Mouse (Mus musculus): Measurements from ENCODE around the gene Tmc5. TPM values are rescaled to one million over a fixed set of nuclear protein-coding genes. Genes with fewer than 3 reads are reported as not detected.

The Tmc5 gene
- polyA plus RNA-seq, 1 experiment = not detected

- Histone ChIP-seq H3K36me3 (ENCODE audit: control insufficient read depth, insufficient read depth, low read length) (no peaks in the 10 kb centered on the region), H3K27ac (ENCODE audit: insufficient read depth, low read length) (no peak overlapping the region), H3K4me1 (ENCODE audit: control insufficient read depth, insufficient read depth, insufficient read length) (no peaks in the 10 kb centered on the region), H3K4me3 (ENCODE audit: extremely low read depth, insufficient read depth, insufficient read length) (no peak overlapping the region), H3K27me3 (ENCODE audit: control insufficient read depth, insufficient read depth, low read length) (no peaks in the 10 kb centered on the region)
- TF ChIP-seq POLR2A (IDR thresholded peaks at IDR 0.05; ENCODE audit: low read depth, low read length) = no peak
- TF ChIP-seq CTCF (IDR thresholded peaks at IDR 0.05; ENCODE audit: extremely low read depth, insufficient read depth, insufficient read length, insufficient replicate concordance) = no peak
- DNase-seq (ENCODE audit: low read depth in 1 of 2, low spot score in 2 of 2) = no peak
- WGBS = 83% methylated on average over 4 of the region's 4 CpGs
Observed at GRCm38 (mm10) chr7:118676826-118677225, 79.7 kb downstream of the Tmc5 start.

DNA sequence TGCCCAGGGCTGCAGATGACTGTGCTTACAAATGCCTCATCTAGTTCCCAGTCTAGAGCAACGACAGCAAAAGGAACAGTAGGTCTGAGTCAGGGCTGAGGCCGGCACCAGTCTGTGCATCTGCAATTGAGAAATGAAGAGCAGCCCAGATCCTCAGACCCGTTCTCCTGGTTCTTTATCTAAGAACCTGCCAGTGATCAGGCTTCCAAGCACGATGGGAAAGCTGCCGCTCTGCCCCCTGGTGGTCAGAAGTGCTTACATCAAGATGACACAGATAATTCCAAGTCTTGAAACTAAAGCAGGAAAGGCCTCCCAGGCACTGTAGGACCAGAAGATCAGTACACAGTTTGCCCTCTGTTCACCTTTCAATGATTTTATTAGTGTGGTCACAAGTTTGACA, 91.1 kb downstream of the Tmc5 start:
- WGBS = 47% methylated on average over 5 of the region's 5 CpGs
- DNase-seq (ENCODE audit: low read depth in 1 of 2, low spot score in 2 of 2) = peak in 1 of 2 experiments; percentile 43
- H3K27ac ChIP-seq (ENCODE audit: insufficient read depth, low read length) = no peak overlapping the region
- no peaks in the 10 kb centered on the region for H3K4me1 ChIP-seq (ENCODE audit: control insufficient read depth, insufficient read depth, insufficient read length)
- peaks cover 37% of the 10 kb centered on the region for H3K36me3 ChIP-seq (ENCODE audit: control insufficient read depth, insufficient read depth, low read length)
- no peak overlapping the region for H3K4me3 ChIP-seq (ENCODE audit: extremely low read depth, insufficient read depth, insufficient read length)
- H3K27me3 ChIP-seq (ENCODE audit: control insufficient read depth, insufficient read depth, low read length) = no peaks in the 10 kb centered on the region
- TF ChIP-seq CTCF (IDR thresholded peaks at IDR 0.05; ENCODE audit: extremely low read depth, insufficient read depth, insufficient read length, insufficient replicate concordance) (peak; percentile 39; the same call in 1 of the 2 replicates), POLR2A (IDR thresholded peaks at IDR 0.05; ENCODE audit: low read depth, low read length) (no peak)

- peaks cover 40% of the 10 kb centered on the region for H3K36me3 ChIP-seq (ENCODE audit: control insufficient read depth, insufficient read depth, low read length)
- no peak overlapping the region for H3K4me3 ChIP-seq (ENCODE audit: extremely low read depth, insufficient read depth, insufficient read length)
- TF ChIP-seq POLR2A (IDR thresholded peaks at IDR 0.05; ENCODE audit: low read depth, low read length) (no peak), CTCF (IDR thresholded peaks at IDR 0.05; ENCODE audit: extremely low read depth, insufficient read depth, insufficient read length, insufficient replicate concordance) (no peak)
- H3K27ac ChIP-seq (ENCODE audit: insufficient read depth, low read length) = no peak overlapping the region
- H3K4me1 ChIP-seq (ENCODE audit: control insufficient read depth, insufficient read depth, insufficient read length) = no peaks in the 10 kb centered on the region
- DNase-seq (ENCODE audit: low read depth in 1 of 2, low spot score in 2 of 2) = no peak
- no peaks in the 10 kb centered on the region for H3K27me3 ChIP-seq (ENCODE audit: control insufficient read depth, insufficient read depth, low read length)
- 94% methylated on average over 7 of the region's 7 CpGs for WGBS
Observed at GRCm38 (mm10) chr7:118689088-118689487, 92.0 kb downstream of the Tmc5 start.

DNA sequence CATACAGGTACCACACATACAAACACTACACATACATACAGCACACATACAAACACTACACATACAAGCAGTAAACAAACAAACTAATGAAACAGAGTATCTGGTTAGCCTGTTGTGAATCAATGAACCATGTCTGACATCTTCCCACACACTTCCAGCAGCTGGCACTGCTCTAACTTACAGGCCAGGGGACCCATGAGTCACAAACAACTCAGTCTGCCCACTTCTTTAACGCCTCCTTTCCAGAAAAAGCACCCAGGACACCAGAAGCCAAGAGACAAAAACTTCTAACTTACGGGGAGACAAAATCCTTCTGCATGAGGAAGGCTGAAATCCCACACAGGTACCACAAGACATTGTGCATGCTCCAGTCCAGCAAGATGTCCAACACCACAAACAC, 94.2 kb downstream of the Tmc5 start:
- H3K27ac ChIP-seq (ENCODE audit: insufficient read depth, low read length) = no peak overlapping the region
- no peaks in the 10 kb centered on the region for H3K4me1 ChIP-seq (ENCODE audit: control insufficient read depth, insufficient read depth, insufficient read length)
- no peak for TF ChIP-seq POLR2A (IDR thresholded peaks at IDR 0.05; ENCODE audit: low read depth, low read length)
- TF ChIP-seq CTCF (IDR thresholded peaks at IDR 0.05; ENCODE audit: extremely low read depth, insufficient read depth, insufficient read length, insufficient replicate concordance) = no peak
- peaks cover 52% of the 10 kb centered on the region for H3K36me3 ChIP-seq (ENCODE audit: control insufficient read depth, insufficient read depth, low read length)
- DNase-seq (ENCODE audit: low read depth in 1 of 2, low spot score in 2 of 2) = no peak
- whole genome bisulfite sequencing = 93% methylated on average over 2 of the region's 2 CpGs
- H3K27me3 ChIP-seq (ENCODE audit: control insufficient read depth, insufficient read depth, low read length) = no peaks in the 10 kb centered on the region
- H3K4me3 ChIP-seq (ENCODE audit: extremely low read depth, insufficient read depth, insufficient read length) = no peak overlapping the region

DNA sequence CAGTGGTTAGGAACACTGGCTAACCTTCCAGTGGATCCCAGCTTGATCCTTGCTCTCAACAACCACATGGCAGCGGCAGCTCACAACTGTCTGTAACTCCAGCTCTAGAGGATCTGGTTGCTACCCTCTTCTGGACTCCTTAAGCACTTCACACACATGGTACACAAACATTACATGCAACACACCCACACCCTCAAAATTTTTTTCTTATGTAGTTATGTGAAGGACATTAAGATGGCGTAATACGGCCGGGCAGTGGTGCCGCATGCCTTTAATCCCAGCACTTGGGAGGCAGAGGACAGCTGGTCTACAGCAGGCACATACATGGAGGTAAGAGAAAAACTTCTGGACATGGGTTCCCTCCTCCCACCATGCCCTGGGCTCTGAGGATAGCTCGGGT, 99.0 kb downstream of the Tmc5 start:
- Histone ChIP-seq H3K27me3 (ENCODE audit: control insufficient read depth, insufficient read depth, low read length) (no peaks in the 10 kb centered on the region), H3K4me3 (ENCODE audit: extremely low read depth, insufficient read depth, insufficient read length) (no peak overlapping the region), H3K36me3 (ENCODE audit: control insufficient read depth, insufficient read depth, low read length) (peaks cover 37% of the 10 kb centered on the region), H3K27ac (ENCODE audit: insufficient read depth, low read length) (no peak overlapping the region), H3K4me1 (ENCODE audit: control insufficient read depth, insufficient read depth, insufficient read length) (no peaks in the 10 kb centered on the region)
- TF ChIP-seq POLR2A (IDR thresholded peaks at IDR 0.05; ENCODE audit: low read depth, low read length) (no peak), CTCF (IDR thresholded peaks at IDR 0.05; ENCODE audit: extremely low read depth, insufficient read depth, insufficient read length, insufficient replicate concordance) (no peak)
- no peak for DNase-seq (ENCODE audit: low read depth in 1 of 2, low spot score in 2 of 2)
- 95% methylated on average over 6 of the region's 6 CpGs for WGBS

DNA sequence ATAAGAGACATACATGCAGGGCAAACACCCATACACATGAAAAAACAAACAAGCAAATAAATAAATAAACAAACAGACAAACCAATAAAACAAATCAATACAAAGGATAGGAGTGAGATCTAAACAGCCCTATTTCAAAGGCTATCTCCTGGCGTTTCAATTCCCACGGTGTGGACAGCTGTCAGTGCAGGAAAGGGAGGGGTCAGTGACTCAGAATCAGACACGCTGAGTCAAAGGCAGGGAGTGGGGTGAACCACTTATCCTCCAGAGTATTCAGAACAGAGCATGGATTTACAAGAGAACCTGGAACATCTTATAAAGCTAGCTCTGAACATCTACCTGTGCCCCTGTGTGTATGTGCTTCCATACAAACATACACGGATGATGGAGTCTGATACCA, 100.1 kb downstream of the Tmc5 start:
- WGBS = 85% methylated on average over 4 of the region's 4 CpGs
- Histone ChIP-seq H3K36me3 (ENCODE audit: control insufficient read depth, insufficient read depth, low read length) (peaks cover 31% of the 10 kb centered on the region), H3K27ac (ENCODE audit: insufficient read depth, low read length) (no peak overlapping the region), H3K4me1 (ENCODE audit: control insufficient read depth, insufficient read depth, insufficient read length) (no peaks in the 10 kb centered on the region), H3K4me3 (ENCODE audit: extremely low read depth, insufficient read depth, insufficient read length) (no peak overlapping the region), H3K27me3 (ENCODE audit: control insufficient read depth, insufficient read depth, low read length) (no peaks in the 10 kb centered on the region)
- DNase-seq (ENCODE audit: low read depth in 1 of 2, low spot score in 2 of 2) = no peak
- no peak for TF ChIP-seq CTCF (IDR thresholded peaks at IDR 0.05; ENCODE audit: extremely low read depth, insufficient read depth, insufficient read length, insufficient replicate concordance)
- TF ChIP-seq POLR2A (IDR thresholded peaks at IDR 0.05; ENCODE audit: low read depth, low read length) = no peak

DNA sequence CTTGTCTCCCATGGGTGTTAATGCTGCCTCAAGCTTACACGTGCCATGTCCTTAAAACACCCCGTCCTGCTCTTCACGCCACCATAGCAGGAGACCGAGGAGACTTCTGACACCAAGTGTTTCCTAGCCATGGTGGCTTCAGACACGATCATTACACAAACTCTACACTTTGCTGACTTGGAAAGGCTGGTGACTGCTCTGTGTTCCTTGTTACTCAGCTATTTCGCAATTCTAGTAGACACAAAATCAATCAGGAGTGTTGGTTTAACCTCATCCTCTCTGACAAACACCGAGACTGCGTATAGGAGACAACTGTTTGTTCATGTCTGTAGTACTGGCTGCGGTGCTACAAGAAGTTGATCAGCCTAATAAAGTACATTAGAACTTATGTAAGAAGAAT, 101.8 kb downstream of the Tmc5 start:
- H3K4me3 ChIP-seq (ENCODE audit: extremely low read depth, insufficient read depth, insufficient read length) = no peak overlapping the region
- 90% methylated on average over 9 of the region's 9 CpGs for WGBS
- no peaks in the 10 kb centered on the region for H3K27me3 ChIP-seq (ENCODE audit: control insufficient read depth, insufficient read depth, low read length)
- DNase-seq (ENCODE audit: low read depth in 1 of 2, low spot score in 2 of 2) = no peak
- no peaks in the 10 kb centered on the region for H3K4me1 ChIP-seq (ENCODE audit: control insufficient read depth, insufficient read depth, insufficient read length)
- H3K27ac ChIP-seq (ENCODE audit: insufficient read depth, low read length) = no peak overlapping the region
- no peak for TF ChIP-seq POLR2A (IDR thresholded peaks at IDR 0.05; ENCODE audit: low read depth, low read length)
- no peak for TF ChIP-seq CTCF (IDR thresholded peaks at IDR 0.05; ENCODE audit: extremely low read depth, insufficient read depth, insufficient read length, insufficient replicate concordance)
- peaks cover 26% of the 10 kb centered on the region for H3K36me3 ChIP-seq (ENCODE audit: control insufficient read depth, insufficient read depth, low read length)
